Mouse (Mus musculus) brain, embryonic 14.5 days (tissue): ENCODE measurements at regions not wholly inside any gene's neighbourhood (a gene's known extent, or its start where the extent isn't known, plus 50 kb on each side); places are given as distances from the start of the nearest gene placed in this dataset.

Source experiments
- DNase-seq: peaks from one replicate; pipeline ENCODE4 v3.0.0-alpha.2; 2011; ENCODE audit warnings: low read depth
- CTCF ChIP-seq: fragments of 200-500 bp; IDR thresholded peaks from 2 replicates; pipeline ENCODE4 v1.5.1; 2012; ENCODE audit warnings: inconsistent platforms, mild to moderate bottlenecking, moderate library complexity, borderline replicate concordance; ENCODE audit not compliant: insufficient read depth, insufficient read length; ENCODE audit errors: extremely low read depth
- POLR2A ChIP-seq: fragments of 200-500 bp; IDR thresholded peaks from 2 replicates; pipeline ENCODE4 v1.6.1; 2012; ENCODE audit warnings: mild to moderate bottlenecking, inconsistent platforms, borderline replicate concordance; ENCODE audit not compliant: poor library complexity, insufficient read depth, insufficient read length, severe bottlenecking; ENCODE audit errors: extremely low read depth

GRCm38 (mm10) chr7:133370542-133370941 is 231.4 kb downstream of the Tex36 start:
- no peak for DNase-seq
- TF ChIP-seq POLR2A (no peak), CTCF (no peak)

- DNase-seq, result peak; percentile 60
- TF ChIP-seq CTCF (no peak), POLR2A (no peak)
Observed at GRCm38 (mm10) chr7:133364601-133365000, 237.4 kb downstream of the Tex36 start.

GRCm38 (mm10) chr7:133328717-133329116 is 204.6 kb upstream of the Ctbp2 start:
- TF ChIP-seq CTCF (no peak), POLR2A (no peak)
- no peak for DNase-seq

GRCm38 (mm10) chr7:133325548-133326190 is 201.5 kb upstream of the Ctbp2 start:
- TF ChIP-seq CTCF (no peak), POLR2A (no peak)
- no peak for DNase-seq

GRCm38 (mm10) chr7:133323955-133324354 is 199.8 kb upstream of the Ctbp2 start:
- TF ChIP-seq CTCF, result 0 out of 2 replicates have a peak, but pooled peaks have one; percentile 22
- no peak for TF ChIP-seq POLR2A
- no peak for DNase-seq

GRCm38 (mm10) chr7:133317511-133317910 is 193.4 kb upstream of the Ctbp2 start:
- no peak for DNase-seq
- no peak for TF ChIP-seq CTCF
- TF ChIP-seq POLR2A, result no peak

GRCm38 (mm10) chr7:133316701-133317475 is 192.7 kb upstream of the Ctbp2 start:
- peak; percentile 25 for DNase-seq
- TF ChIP-seq CTCF (no peak), POLR2A (no peak)

GRCm38 (mm10) chr7:133315197-133316029 is 191.3 kb upstream of the Ctbp2 start:
- no peak for DNase-seq
- TF ChIP-seq CTCF, result no peak
- no peak for TF ChIP-seq POLR2A

- TF ChIP-seq CTCF, result no peak
- peak; percentile 38 for DNase-seq
Observed at GRCm38 (mm10) chr7:133313115-133313514, 189.0 kb upstream of the Ctbp2 start.

- DNase-seq, result peak; percentile 30
- no peak for TF ChIP-seq CTCF
- no peak for TF ChIP-seq POLR2A
Observed at GRCm38 (mm10) chr7:133311116-133311801, 187.1 kb upstream of the Ctbp2 start.

GRCm38 (mm10) chr7:133304461-133304860 is 180.3 kb upstream of the Ctbp2 start:
- peak; percentile 25 for DNase-seq
- TF ChIP-seq CTCF (no peak), POLR2A (no peak)

GRCm38 (mm10) chr7:133290471-133290870 is 166.3 kb upstream of the Ctbp2 start:
- TF ChIP-seq CTCF (no peak), POLR2A (no peak)
- no peak for DNase-seq
